Mouse (Mus musculus): ENCODE results near the gene Olfr145. TPM values are rescaled to one million over a fixed set of nuclear protein-coding genes. Genes with fewer than 3 reads are reported as not detected.

Gene Olfr145
- total RNA-seq, 2 experiments from 2014 or later: not detected

Other genes with a start within 250 kb of the Olfr145 start
- gene Tbrg1, start 239.4 kb upstream of the Olfr145 start, total RNA-seq (2021): 10 to 100 TPM; 33.3 to 35.5 TPM
- not detected for gene Panx3, start 227.5 kb upstream of the Olfr145 start, total RNA-seq (2021)
- gene Olfr160, start 180.5 kb upstream of the Olfr145 start, total RNA-seq (2021): not detected
- not detected for gene Olfr874, start 151.6 kb upstream of the Olfr145 start, total RNA-seq (2021)
- gene Olfr875, start 124.9 kb upstream of the Olfr145 start, total RNA-seq (2021): not detected
- gene Olfr876, start 93.7 kb upstream of the Olfr145 start, total RNA-seq (2021): not detected
- not detected for gene Olfr877, start 42.5 kb upstream of the Olfr145 start, total RNA-seq (2021)
- not detected for gene Olfr878, start 21.1 kb downstream of the Olfr145 start, total RNA-seq (2021)
- not detected for gene Olfr881, start 95.1 kb downstream of the Olfr145 start, total RNA-seq (2021)
- not detected for gene Olfr883, start 129.1 kb downstream of the Olfr145 start, total RNA-seq (2021)
- gene Olfr884, start 149.8 kb downstream of the Olfr145 start, total RNA-seq (2021): not detected
- gene Olfr885, start 164.6 kb downstream of the Olfr145 start, total RNA-seq (2021): not detected
- not detected for gene Olfr887, start 187.3 kb downstream of the Olfr145 start, total RNA-seq (2021)
- gene Olfr888, start 211.4 kb downstream of the Olfr145 start, total RNA-seq (2021): not detected
- gene Olfr889, start 218.5 kb downstream of the Olfr145 start, total RNA-seq (2021): not detected
- gene Olfr890, start 245.8 kb downstream of the Olfr145 start, total RNA-seq (2021): not detected